34 mouse cellular contexts compared by ENCODE assay signal in the genomic region with DNA sequence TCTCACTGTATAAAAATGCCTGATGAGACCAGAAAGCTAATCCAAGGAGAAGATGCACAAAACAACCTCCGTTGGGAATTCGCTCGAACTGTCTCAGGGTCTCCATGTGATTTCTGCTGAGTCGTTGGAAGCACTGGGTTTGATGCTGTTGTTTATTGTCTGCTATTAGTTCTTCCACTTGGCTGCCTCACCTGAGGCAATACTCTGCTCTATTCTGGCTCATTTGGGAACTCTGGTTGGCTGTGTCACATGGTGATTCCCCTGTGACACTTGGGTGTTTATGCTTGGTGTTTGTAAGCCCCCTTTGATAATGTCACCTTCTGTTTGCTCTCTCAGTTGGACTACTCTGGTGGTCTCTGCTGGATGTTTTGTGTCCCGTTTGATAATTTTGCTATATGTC.
"Had no signal": no experiment of that assay in that cellular context is flagged by ENCODE, and none has a peak within 500 bp of the region (broad histone marks: within the 10 kb centered on the region; RNA-seq: fewer than 3 reads in every experiment).

No protein-coding gene starts in this region.

- ATAC-seq: hindbrain, embryonic 16.5 days; hindbrain, postnatal 0 days; inflammation-experienced regulatory T-cells, adult 6 months; intestine, embryonic 15.5 days; intestine, embryonic 16.5 days; intestine, postnatal 0 days had no signal

- H3K36me3 ChIP-seq: heart, embryonic 12.5 days; heart, embryonic 13.5 days; heart, embryonic 15.5 days; hindbrain, embryonic 10.5 days; hindbrain, embryonic 12.5 days; hindbrain, embryonic 13.5 days; hindbrain, embryonic 15.5 days; intestine, embryonic 15.5 days; kidney, embryonic 15.5 days had no signal

- H3K9ac ChIP-seq: heart, embryonic 12.5 days; heart, embryonic 13.5 days; heart, embryonic 15.5 days; hindbrain, embryonic 12.5 days; hindbrain, embryonic 13.5 days; hindbrain, embryonic 14.5 days; hindbrain, embryonic 15.5 days; intestine, embryonic 15.5 days; kidney, embryonic 15.5 days had no signal

- H3K4me2 ChIP-seq: heart, embryonic 11.5 days; heart, embryonic 12.5 days; heart, embryonic 13.5 days; heart, embryonic 15.5 days; hindbrain, embryonic 12.5 days; hindbrain, embryonic 13.5 days; hindbrain, embryonic 14.5 days; hindbrain, embryonic 15.5 days; intestine, embryonic 15.5 days; kidney, embryonic 15.5 days had no signal

- H3K9me3 ChIP-seq: heart, embryonic 12.5 days; heart, embryonic 13.5 days; heart, embryonic 15.5 days; hindbrain, embryonic 10.5 days; hindbrain, embryonic 12.5 days; hindbrain, embryonic 13.5 days; hindbrain, embryonic 15.5 days; intestine, embryonic 15.5 days; kidney, embryonic 15.5 days had no signal

- H3K4me3 ChIP-seq: heart, embryonic 12.5 days; heart, embryonic 13.5 days; heart, embryonic 15.5 days; hindbrain, embryonic 10.5 days; hindbrain, embryonic 12.5 days; hindbrain, embryonic 13.5 days; hindbrain, embryonic 15.5 days; intestine, embryonic 15.5 days; kidney, embryonic 15.5 days; layer of hippocampus, adult 2 months had no signal

- H3K27ac ChIP-seq: heart, embryonic 13.5 days; heart, embryonic 15.5 days; hindbrain, embryonic 10.5 days; hindbrain, embryonic 12.5 days; hindbrain, embryonic 13.5 days; hindbrain, embryonic 14.5 days; hindbrain, embryonic 15.5 days; hindbrain, postnatal 0 days; intestine, embryonic 15.5 days; kidney, embryonic 15.5 days; kidney, postnatal 0 days; layer of hippocampus, adult 2 months had no signal

- DNase-seq: heart, postnatal 10 days; heart, postnatal 14 days; heart, postnatal 36 days; heart, postnatal 4 days; kidney, adult 11 months; kidney, adult 18-20 months; kidney, adult 2 months; kidney, adult 8-10 months; kidney, adult 9 months; kidney, postnatal 10 days; kidney, postnatal 14 days; kidney, postnatal 25 days; kidney, postnatal 36 days; kidney, postnatal 4 days; layer of hippocampus, adult 9-11 months; layer of hippocampus, postnatal 36 days had no signal

- H3K27me3 ChIP-seq: heart, embryonic 12.5 days; heart, embryonic 13.5 days; heart, embryonic 15.5 days; hindbrain, embryonic 12.5 days; hindbrain, embryonic 13.5 days; hindbrain, embryonic 15.5 days; intestine, embryonic 15.5 days; kidney, embryonic 15.5 days had no signal
